Mouse (Mus musculus): ENCODE measurements around the gene Fam198a.
A peak's percentile ranks its signal among the peaks of the same experiment; 100 is the strongest.
"Not testable (repeated sequence)": the region's sequence is repeated elsewhere in the genome, so short reads cannot be mapped to it uniquely, and the experiment has no call there.

The Fam198a gene

GRCm38 (mm10) chr9:121982665-121983064 is 31.9 kb downstream of the Fam198a start:
- no peak for DNase-seq

- DNase-seq = peak; percentile 56 to 66
Measured at GRCm38 (mm10) chr9:121983504-121983903, 32.7 kb downstream of the Fam198a start.

GRCm38 (mm10) chr9:121984465-121985461 is 34.0 kb downstream of the Fam198a start:
- peak; percentile 58 to 72 for DNase-seq

- no peak for DNase-seq
Measured at GRCm38 (mm10) chr9:121988910-121989309, 38.1 kb downstream of the Fam198a start.

GRCm38 (mm10) chr9:121989536-121989935 is 38.7 kb downstream of the Fam198a start:
- DNase-seq = no peak

GRCm38 (mm10) chr9:121991041-121991440 is 40.3 kb downstream of the Fam198a start:
- DNase-seq = no peak

GRCm38 (mm10) chr9:121993047-121993446 is 42.3 kb downstream of the Fam198a start:
- DNase-seq = no peak

GRCm38 (mm10) chr9:121995077-121995476 is 44.3 kb downstream of the Fam198a start:
- DNase-seq = no peak

GRCm38 (mm10) chr9:121995508-121996131 is 44.8 kb downstream of the Fam198a start:
- DNase-seq = peak; percentile 87 to 91

GRCm38 (mm10) chr9:121997010-121997409 is 46.2 kb downstream of the Fam198a start, which contains the start of gene Pomgnt2:
TSS of gene Pomgnt2 (minus strand) at chr9:121997110.
- no peak for DNase-seq

- no peak for DNase-seq
Measured at GRCm38 (mm10) chr9:121997978-121998377, 47.2 kb downstream of the Fam198a start.

- DNase-seq = no peak
Measured at GRCm38 (mm10) chr9:122006175-122006574, 55.4 kb downstream of the Fam198a start.

GRCm38 (mm10) chr9:122006609-122007008 is 55.8 kb downstream of the Fam198a start:
- peak in 1 of 2 experiments; percentile 45 for DNase-seq

- DNase-seq = no peak
Measured at GRCm38 (mm10) chr9:122008876-122009275, 58.1 kb downstream of the Fam198a start.

GRCm38 (mm10) chr9:122010751-122011150 is 60.0 kb downstream of the Fam198a start:
- no peak for DNase-seq

- no peak for DNase-seq
Measured at GRCm38 (mm10) chr9:122012816-122013215, 62.0 kb downstream of the Fam198a start.

- DNase-seq = no peak
Measured at GRCm38 (mm10) chr9:122013629-122014028, 62.8 kb downstream of the Fam198a start.

- DNase-seq = peak; percentile 70 to 78
Measured at GRCm38 (mm10) chr9:122014241-122014667, 63.5 kb downstream of the Fam198a start.

- DNase-seq = no peak
Measured at GRCm38 (mm10) chr9:122018079-122018478, 67.3 kb downstream of the Fam198a start.

- peak; percentile 62 to 72 for DNase-seq
Measured at GRCm38 (mm10) chr9:122018782-122019395, 68.1 kb downstream of the Fam198a start.

- DNase-seq = no peak
Measured at GRCm38 (mm10) chr9:122020321-122020720, 69.5 kb downstream of the Fam198a start.

- DNase-seq = not testable (repeated sequence)
Measured at GRCm38 (mm10) chr9:122021171-122021570, 70.4 kb downstream of the Fam198a start.

- DNase-seq = no peak
Measured at GRCm38 (mm10) chr9:122021581-122021980, 70.8 kb downstream of the Fam198a start.
